Mouse (Mus musculus) duodenum, adult 2 months (tissue): Measurements from ENCODE around the gene Lrrn1. TPM values are rescaled to one million over a fixed set of nuclear protein-coding genes. Genes with fewer than 3 reads are reported as not detected.

Source experiments
- polyA plus RNA-seq: library from polyadenylated mRNA; depleted of rRNA; stranded (reverse); fragments of >200 nt; gene quantifications from 2 replicates; pipeline ENCODE4 v1.2.3, GENCODE M21; 2012; ENCODE audit warnings: low replicate concordance; rRNA removed

Gene Lrrn1
- polyA plus RNA-seq, result 0.27 and 0.69 TPM in 2 replicates

GRCm38 (mm10) chr6:107528877-107529864 lies at the start of gene Lrrn1:
Lrrn1 (plus strand) TSS chr6:107529768.

